Mouse (Mus musculus) R1 (cell line): ENCODE results near the gene Cd79b.
A peak's percentile ranks its signal among the peaks of the same experiment; 100 is the strongest.
"Not testable (repeated sequence)": the region's sequence is repeated elsewhere in the genome, so short reads cannot be mapped to it uniquely, and the experiment has no call there.

Experiments
- DNase-seq: peaks from one replicate; pipeline ENCODE4 v3.0.0-alpha.2; 2018; ENCODE audit warnings: low read depth, low spot score

Cd79b gene

GRCm38 (mm10) chr11:106314333-106314812 is at the start of gene Cd79b:
TSS of gene Cd79b (minus strand) at chr11:106314762.
- no peak for DNase-seq

- peak; percentile 55 for DNase-seq
These were observed 44.8 kb upstream of the Cd79b start for GRCm38 (mm10) chr11:106359350-106359749.

- DNase-seq: no peak
These were observed 41.0 kb upstream of the Cd79b start for GRCm38 (mm10) chr11:106355382-106356128.

GRCm38 (mm10) chr11:106354181-106354580 is 39.6 kb upstream of the Cd79b start:
- DNase-seq: no peak

GRCm38 (mm10) chr11:106353188-106353587 is 38.6 kb upstream of the Cd79b start, which contains the start of gene Scn4a:
TSS of gene Scn4a (minus strand) at chr11:106353288.
- DNase-seq: no peak

GRCm38 (mm10) chr11:106351941-106352340 is 37.4 kb upstream of the Cd79b start:
- no peak for DNase-seq

- no peak for DNase-seq
These were observed 36.7 kb upstream of the Cd79b start for GRCm38 (mm10) chr11:106351253-106351652.

GRCm38 (mm10) chr11:106350853-106351252 is 36.3 kb upstream of the Cd79b start:
- no peak for DNase-seq

- no peak for DNase-seq
These were observed 35.2 kb upstream of the Cd79b start for GRCm38 (mm10) chr11:106349772-106350171.

- DNase-seq: no peak
These were observed 30.3 kb upstream of the Cd79b start for GRCm38 (mm10) chr11:106344910-106345309.

GRCm38 (mm10) chr11:106340990-106341520 is 26.5 kb upstream of the Cd79b start:
- DNase-seq: no peak

- not testable (repeated sequence) for DNase-seq
These were observed 24.8 kb upstream of the Cd79b start for GRCm38 (mm10) chr11:106339323-106339722.

GRCm38 (mm10) chr11:106338870-106339269 is 24.3 kb upstream of the Cd79b start:
- DNase-seq: no peak

- DNase-seq: no peak
These were observed 23.5 kb upstream of the Cd79b start for GRCm38 (mm10) chr11:106338029-106338428.

GRCm38 (mm10) chr11:106334066-106334465 is 19.5 kb upstream of the Cd79b start:
- no peak for DNase-seq

GRCm38 (mm10) chr11:106332458-106332857 is 17.9 kb upstream of the Cd79b start:
- no peak for DNase-seq

GRCm38 (mm10) chr11:106329682-106330081 is 15.1 kb upstream of the Cd79b start:
- DNase-seq: peak; percentile 45

GRCm38 (mm10) chr11:106329128-106329527 is 14.6 kb upstream of the Cd79b start:
- DNase-seq: no peak

- no peak for DNase-seq
These were observed 14.0 kb upstream of the Cd79b start for GRCm38 (mm10) chr11:106328521-106328920.

- DNase-seq: no peak
These were observed 11.9 kb upstream of the Cd79b start for GRCm38 (mm10) chr11:106326475-106326874.

- peak; percentile 54 for DNase-seq
These were observed 11.1 kb upstream of the Cd79b start for GRCm38 (mm10) chr11:106325566-106326206.

- DNase-seq: no peak
These were observed 10.3 kb upstream of the Cd79b start for GRCm38 (mm10) chr11:106324858-106325257.
